Mouse (Mus musculus) embryonic fibroblast, embryonic 13.5 days (primary cell): ENCODE data around the gene Ugt2b37.
"Not testable (repeated sequence)": the region's sequence is repeated elsewhere in the genome, so short reads cannot be mapped to it uniquely, and the experiment has no call there.

ENCODE experiments used
- CTCF ChIP-seq: IDR thresholded peaks from 2 replicates; pipeline ENCODE4 v1.5.1; 2011; ENCODE audit warnings: mild to moderate bottlenecking, control low read depth, low read length, moderate library complexity, borderline replicate concordance; ENCODE audit not compliant: insufficient read depth
- POLR2A ChIP-seq: IDR thresholded peaks from 2 replicates; pipeline ENCODE4 v1.6.1; 2011; ENCODE audit warnings: low read depth, mild to moderate bottlenecking, control low read depth, low read length, moderate library complexity

DNA sequence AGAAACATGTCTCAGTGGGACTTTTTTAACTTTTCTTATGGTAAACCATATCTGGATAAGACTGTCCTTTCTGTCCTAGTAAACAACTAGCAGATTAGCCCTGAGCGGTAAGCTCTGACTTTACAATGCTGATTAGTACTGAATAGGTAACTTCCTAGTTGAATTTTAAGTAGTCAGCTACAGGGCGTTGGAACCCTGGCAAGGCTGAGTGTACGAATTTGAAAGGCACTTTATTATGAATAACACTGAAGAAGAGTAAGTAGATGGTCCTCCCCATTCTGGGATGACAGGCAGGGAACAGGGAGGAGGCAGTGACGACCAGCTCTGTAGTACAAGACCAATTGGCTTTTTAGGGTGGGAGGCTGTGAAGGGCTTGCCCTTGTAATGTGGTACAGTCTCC, 21.4 kb upstream of the Ugt2b37 start:
- TF ChIP-seq POLR2A, CTCF: not testable (repeated sequence)
